Mouse (Mus musculus): ENCODE measurements around the gene Pcsk5.

Gene Pcsk5

DNA sequence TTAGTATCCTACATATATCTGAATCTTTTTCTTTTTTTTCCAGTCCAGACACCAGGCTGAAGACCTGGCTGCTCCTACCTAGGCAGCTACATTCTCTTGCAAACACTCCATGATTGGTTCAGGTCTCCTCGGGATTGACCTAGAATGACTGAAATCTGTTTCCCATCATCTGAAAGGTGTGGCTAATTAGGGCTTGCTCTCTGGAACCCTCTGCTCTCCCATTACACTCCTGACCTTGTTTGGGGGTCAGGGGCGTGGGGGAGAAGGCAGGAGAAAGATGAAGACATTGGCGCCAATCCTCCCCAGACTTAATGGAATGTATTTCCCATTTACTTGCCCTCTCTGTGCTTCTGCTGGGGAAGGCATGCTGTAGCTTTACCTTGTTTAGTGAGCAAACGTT is 366.2 kb downstream of the Pcsk5 start:
- no peak for DNase-seq

DNA sequence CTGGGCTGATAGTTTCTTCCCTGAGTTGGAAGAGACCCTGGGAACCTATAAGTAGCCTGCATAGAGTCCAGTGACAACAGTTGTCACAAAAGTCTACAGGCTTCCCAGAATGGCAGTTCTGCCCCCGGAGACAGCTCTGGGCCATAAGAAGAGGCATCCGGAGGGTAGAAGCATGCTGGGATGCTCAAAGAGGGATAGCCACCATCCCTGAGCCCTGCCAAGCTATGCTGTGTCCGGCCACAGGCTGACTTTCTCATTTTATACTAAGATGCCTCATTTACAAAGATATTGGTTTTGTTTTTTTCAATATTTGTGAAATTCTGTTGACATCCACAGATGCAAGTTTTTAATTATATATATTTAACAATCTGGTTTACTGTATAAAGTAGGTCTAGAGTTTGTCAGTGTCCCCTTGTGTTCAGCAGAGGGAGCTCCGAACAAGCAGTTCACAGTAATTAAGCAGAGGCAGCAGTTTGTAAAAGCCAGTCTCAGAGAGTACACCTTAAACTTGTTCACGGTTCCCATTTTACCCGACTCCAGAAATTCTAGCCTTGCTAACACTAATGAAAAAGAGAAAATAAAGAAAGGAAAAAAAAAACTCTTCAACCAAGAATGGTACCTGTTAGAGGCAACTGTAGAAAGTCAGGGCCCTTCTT is 369.7 kb downstream of the Pcsk5 start:
- peak; percentile 21 for DNase-seq

DNA sequence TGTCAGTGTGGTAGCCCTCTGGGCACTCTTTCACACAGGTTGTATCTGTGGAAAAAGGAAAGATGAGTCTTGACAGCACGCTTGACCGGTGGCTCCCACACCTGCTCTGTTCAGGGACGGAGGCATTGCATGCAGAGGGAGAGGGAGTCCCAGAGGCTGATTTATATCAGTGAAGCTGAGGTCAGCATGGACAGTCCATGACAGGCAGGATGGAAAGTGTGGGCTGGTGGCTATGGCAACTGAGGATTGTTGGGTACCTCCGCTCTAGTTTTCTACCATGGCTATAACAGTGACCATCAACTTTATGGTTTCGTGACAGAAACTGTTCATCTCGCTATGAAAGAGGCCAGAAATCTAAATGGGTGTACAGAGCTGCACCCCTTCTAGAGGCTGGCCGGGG is 385.4 kb downstream of the Pcsk5 start:
- DNase-seq = no peak

DNA sequence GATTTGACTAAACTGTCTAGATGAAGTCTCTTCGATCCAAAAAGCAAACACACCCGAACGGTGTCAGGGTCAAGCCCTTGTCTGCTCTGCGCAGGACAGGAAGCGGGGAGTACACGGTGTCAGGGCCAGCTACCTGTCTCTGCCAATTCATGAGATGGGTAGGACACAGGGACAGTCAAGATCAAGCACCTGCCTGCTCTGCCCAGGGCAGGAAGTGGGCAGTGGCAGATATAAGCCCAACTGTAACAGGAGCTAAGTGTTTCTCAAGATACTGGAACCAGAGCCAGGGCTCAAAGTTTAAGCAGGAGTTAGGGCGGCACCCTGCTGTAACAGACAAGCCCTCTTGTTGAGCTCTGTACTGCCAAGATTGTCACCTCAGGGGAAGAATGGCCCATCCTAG is 393.9 kb downstream of the Pcsk5 start:
- DNase-seq = no peak

DNA sequence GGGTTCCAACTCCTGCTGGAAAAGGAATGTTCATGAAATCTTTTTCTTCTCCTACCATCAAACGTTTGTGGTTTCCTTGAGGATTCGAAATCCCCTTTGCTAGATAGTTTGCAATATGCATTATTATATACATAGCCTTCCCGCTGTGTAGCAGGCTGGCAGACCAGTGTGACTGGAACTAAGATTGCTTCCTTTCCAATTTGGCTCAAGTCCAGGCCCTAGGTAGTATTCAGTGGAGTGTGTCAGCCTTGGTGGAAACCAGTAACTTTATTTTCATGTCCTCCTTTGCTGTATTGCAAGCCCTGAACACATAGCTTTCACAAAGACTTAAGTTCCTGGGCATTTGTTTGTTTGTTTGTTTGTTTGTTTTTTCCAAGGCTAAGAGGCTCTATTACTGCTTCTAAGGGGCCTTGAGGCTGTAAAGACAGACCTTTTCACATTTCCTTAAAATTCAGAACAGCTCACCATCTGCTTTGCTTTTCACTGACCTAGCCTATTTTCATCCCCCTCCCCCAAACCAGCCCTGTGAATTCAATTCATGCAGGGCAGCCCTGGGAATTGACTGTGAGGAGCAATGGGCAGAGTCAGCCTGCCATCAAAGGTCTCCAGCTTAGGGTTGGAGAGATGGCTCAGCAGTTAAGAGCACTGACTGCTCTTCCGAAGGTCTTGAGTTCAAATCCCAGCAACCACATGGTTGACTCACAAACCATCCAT is 397.8 kb downstream of the Pcsk5 start:
- no peak for DNase-seq

DNA sequence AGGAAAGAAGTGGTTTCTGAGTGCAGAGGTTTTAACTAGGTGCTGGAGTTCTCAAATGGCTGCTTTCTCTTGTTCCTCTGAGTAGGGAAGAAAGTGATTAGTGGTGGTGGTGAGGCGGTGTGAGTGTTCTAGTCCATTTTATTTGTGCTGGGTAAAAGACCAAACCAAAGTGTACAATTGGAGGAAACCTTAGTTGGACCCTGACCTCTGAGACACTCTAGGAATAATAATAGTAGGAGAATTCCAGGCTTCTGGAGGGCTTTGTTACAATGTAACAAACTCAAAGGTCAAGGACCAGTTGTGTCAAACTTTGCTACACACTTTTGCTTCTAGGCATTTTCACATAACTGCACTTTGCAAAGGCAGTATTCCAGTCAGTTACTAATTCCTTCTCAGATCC is 400.8 kb downstream of the Pcsk5 start:
- DNase-seq = no peak

DNA sequence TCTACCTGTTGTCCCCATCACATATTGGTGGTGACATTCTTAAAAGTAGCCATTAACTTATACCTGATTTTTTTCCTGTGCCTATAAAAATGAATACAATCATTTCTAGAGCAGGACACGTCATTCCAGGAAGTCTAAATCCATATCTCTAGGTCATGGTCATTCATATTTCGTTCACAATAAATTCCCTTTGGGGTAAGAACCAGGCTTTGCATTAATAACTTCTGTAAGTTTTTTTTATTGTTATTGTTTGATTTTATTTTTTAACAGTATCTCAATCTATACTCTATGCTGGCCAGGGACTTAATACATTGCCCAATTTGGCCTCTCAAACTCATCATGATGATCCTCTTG is 408.9 kb downstream of the Pcsk5 start:
- DNase-seq = no peak

DNA sequence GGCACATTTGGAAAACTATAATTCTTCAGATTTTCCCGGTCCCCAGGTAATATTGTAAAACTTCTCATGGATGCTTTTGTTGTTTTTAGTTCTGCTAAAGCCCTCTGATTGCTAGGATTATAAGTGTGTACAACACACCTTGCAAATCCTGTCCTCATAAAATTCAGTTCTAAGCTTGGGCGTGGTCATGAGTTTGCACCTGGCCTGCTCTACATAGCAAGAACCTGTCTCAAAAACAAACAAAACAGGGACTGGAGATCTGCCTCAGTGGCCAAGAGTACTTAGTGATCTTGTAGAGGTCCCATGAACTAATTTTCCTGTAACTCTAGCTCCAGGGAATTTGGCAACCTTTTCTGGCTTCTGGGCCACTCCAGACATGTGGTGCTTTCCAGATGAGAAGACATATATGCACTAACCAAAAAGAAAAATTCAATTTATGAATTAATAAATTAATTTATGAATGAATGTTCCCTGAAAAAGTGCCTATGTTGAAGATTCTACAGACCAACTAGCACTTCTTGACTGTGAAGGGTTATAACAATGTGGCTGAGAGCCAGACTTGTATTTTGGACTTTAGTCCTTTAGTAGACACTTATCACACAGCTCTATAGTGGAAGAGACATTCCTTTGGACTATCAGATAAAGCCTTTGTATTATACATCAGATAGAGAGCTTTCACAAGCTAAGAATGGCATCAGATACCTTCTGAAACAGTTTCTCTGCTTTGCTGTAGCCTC is 409.4 kb downstream of the Pcsk5 start:
- no peak for DNase-seq

DNA sequence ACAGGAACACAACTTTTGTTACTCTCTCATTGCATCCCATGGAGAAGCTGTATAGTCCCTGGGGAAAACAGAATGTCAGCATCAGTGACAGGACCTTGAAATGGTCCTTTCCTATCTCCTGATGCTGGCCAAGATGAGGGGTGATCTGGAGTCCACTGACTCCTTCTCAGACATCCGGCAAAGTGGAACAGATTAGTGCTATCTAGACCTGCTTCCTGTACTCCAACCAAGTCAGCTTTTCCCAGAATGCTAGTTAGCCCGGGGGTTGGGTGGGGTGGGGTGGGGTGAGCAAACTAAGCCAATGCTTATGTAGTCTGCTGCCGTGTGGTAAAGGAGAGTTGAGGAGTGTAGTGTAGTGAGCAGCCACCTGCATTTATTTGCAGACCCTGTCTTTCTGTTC is 414.1 kb downstream of the Pcsk5 start:
- no peak for DNase-seq

DNA sequence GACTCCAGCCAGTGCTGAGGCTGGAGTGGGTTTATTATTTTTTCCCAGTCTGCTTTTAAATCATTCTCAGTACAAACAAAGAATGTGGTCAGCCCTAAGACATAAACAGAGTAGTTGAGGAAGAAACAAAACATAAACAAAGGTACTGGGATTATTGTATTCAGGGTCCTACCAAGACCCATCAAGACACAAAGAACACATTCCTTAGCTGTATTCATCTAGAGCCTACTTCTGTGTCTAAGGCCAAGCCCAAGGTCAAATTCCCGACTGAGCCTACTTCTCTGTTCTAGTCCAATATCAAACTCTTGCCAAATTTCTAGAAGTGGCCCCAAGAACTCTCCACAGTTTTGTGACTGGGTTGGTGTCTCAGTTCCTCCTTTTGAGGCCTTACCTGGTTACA is 419.6 kb downstream of the Pcsk5 start:
- no peak for DNase-seq

DNA sequence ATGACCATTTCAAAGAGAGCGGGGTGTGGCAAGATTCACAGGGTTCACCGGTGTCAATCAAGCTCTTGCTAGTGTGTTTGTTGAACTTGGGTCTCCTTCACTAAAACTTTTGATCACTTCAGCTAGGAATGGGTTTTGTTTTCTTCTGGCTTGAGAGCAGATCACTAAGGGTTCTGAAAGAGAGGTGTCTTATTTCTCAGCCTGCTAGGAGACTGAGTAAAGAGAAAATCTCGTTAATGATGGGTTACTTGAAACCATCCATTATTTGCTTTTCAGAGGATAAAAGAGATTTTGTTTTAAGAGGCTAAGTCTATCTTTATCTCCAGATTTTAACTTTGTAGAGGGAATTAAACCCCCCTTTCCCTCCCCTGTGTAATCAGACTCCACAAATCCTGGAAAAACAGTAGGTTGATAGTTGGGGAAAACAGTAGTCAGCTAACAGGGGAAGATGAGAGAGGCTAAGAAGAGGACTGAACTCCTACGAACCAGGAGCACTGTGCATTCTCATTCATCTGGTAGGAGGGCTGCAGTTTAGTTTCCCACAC is 424.4 kb downstream of the Pcsk5 start:
- no peak for DNase-seq

DNA sequence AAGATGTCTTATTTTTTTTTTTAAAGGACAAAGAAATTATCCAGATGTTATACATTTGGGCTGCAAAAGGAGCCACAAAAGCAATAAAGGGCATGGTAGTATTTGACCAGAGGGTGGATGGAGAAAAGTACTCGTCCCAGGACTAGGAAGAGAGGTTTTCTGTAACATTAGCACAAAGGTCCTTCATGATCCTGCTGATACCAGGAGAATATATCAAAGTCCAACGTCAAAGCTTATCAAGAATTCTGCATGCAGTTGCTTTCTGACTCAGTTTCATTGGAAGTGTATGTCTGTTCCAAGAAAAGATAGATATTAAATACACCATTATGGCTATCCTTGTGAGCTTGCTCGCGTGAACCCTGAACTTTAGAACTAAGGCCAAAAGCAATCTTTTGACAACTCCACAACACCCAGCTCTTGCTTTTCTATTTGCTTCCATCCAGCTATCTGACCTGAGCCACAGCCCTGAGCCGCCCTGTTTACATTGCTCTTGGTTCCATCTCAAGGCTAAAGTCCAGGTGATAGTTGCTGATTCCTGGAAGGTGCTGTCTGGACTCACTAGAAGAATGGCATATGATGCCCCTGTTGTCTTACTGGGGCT is 426.9 kb downstream of the Pcsk5 start:
- no peak for DNase-seq

DNA sequence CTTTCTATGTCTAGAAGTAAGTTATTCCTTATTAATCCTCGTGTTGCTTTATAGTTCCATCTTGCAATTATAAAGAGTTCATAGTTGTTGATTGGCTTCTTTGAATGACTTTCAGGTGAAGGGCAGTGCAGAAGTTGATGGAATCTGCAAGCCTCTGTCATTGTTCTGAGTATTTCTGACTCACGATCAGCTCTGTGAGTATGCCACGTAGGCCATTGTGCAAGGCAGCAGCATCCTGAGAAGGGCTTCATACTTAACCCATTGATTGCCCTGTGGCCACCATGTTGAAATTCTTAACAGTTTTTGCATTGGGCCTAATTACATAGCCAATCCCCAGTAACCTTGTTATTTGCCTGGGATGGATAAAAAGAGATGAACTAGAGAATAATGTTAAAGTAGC is 428.1 kb downstream of the Pcsk5 start:
- DNase-seq = no peak

DNA sequence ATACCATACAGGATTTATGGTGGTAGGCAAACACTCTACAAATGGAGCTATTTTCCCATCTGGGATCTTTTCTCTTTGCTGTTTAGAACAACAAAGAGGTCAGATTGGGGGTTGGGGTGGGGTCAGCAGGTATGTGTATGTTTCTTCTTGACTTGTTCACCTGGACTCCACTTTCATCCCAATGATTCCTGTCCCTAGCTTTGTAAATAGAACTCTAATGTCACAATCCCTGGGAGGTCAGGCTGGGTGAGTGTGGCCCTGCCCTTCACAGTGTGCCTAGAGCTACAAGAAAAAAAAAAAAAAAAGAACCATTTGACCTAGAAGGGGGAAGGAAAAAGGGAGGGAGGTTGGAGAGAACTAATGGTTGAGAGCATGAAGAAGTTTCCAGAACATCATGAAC is 428.8 kb downstream of the Pcsk5 start:
- no peak for DNase-seq

DNA sequence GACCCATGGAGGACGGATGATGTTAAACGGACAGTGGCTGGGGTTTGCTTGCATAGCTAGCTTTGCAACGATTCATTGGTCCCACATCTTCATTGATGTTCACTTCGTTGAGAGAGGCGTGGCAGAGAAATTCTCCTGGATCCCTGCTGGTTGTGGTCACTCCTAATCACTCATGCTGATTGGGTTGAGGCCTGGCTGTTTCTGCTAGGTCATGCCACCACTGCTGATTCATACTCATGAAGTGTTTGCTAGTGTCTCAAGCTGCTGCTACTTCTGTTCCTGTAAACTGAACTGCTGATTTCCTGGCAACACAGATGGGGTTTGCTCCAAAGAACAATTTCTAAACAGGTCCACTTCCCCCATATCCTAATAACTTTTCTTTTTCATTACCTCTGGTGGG is 430.6 kb downstream of the Pcsk5 start:
- DNase-seq = no peak

DNA sequence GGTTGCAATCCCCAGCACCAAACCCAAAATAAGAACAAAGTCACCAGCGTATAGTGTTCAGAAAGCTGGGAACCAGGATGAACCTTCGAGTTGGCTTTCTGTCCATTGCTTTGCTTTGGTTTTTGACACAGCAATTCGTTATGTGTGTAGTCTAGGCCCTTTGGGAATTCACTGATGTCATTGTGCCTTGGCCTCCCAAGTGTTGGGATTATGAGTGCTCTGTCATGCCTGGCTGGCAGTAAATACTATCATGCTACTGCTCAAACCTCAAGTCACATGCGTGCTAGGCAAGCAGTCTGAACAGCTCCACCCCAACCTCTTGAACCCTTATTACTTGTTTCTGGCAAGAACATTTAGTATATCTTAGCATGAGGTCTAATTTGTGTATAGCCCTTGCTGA is 434.3 kb downstream of the Pcsk5 start:
- DNase-seq = no peak

DNA sequence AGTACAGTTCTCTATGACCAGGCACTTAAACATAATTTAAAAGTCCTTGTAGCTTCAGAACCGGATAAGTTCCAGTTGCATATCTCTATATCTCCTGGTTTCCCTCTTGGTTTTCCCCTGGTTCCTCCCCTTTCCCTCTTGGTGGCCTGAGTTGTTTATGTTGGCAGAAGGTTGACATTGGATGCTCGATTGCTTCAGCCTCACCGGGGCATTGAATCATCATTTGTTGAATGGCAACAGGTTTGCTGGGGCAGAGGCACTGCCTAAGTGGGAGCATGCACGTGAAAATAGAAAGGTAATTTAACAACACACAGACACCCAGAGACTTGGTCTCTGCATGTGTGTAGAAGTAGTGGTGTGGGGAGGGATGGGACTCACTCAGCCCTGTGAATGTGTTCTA is 436.9 kb downstream of the Pcsk5 start:
- no peak for DNase-seq

DNA sequence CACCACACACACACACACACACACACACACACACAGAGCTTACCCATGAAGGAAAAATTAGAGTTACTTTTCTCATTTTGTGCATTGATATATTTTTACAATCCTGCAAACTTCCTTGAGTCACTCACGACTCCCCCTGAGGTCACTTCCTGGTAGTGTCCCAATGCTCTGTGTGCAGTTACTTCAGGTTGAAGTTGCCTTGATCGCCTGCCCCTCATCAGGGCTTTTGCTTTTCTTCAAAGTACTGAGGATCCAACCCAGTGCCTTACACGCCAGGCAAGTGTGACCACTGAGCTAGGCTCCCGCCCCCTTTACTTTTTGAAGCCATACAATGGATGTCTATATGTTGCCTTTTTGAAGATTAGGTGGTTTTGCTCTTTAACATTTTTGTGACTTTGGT is 437.5 kb downstream of the Pcsk5 start:
- no peak for DNase-seq

DNA sequence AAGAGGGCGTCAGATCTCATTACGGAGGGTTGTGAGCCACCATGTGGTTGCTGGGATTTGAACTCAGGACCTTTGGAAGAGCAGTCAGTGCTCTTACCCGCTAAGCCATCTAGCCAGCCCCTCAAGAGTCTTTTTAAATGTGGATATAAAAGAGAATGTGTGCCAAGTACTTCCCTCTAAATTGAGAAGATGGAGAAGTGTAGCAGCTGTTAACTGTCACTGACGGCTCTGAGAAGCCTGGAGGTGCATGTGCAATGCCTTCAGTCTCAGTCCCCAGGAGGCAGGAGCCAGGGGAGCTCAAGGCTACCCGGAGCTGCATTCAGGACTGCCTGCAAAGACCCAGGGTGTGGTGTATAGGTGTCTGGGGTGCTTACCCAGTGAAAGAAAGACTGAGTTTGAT is 439.5 kb downstream of the Pcsk5 start:
- no peak for DNase-seq

DNA sequence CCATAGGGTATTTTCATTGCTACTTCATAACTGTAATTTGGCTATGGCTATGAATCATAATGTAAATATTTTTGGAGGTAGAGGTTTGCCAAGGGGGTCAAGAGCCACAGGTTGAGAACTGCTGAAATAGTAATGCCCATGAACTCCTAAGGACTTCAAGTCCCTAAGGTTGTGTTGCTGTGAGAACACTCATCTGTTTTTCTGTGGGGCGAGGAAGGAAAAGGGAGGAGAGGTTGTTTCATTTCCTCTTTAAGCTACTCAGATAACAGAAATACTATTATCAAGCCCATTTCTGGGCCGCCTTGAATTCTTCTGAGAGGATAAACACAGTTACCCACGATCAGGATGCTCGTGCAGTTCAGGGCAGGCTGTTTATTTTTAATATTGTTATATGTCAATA is 440.6 kb downstream of the Pcsk5 start:
- no peak for DNase-seq

DNA sequence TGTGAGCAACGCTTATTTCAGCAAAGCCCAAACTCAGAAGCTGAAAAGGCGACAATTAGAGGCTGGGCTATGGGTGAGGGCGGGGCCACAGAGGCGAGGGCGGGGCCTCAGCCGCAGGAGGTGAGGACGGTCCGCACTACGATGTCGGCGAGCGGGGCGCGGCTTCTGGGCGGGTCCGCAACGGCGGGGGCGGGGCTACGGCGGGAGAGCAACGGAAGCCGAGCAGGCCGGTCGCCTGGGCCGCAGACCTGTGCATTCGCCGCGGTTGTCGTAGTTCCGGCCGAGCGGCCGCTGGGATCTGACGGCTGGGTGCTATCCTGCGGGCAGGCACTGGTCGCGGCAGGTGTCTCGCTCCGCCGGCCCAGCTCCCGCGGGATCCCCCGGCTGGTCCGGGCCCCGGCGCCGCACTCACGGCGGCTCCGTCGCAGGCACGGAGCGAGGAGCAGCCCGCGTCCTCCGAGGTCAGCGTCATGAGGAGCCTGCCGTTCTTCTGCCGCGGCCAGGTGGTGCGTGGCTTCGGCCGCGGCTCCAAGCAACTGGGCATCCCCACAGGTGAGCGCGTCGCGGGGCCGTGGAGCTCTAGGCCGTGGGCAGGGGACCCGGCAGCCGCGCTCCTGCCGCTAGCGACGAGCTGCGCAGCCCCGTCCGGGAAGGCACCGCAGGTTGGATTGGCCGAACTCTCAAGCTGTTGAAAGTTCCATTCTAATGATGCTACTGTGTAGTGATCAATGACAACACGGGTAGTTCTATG is 443.4 kb downstream of the Pcsk5 start, which contains the start of gene Rfk:
Gene Rfk (plus strand): TSS at position 203 of the 751 bp plus-strand sequence.
- peak; percentile 91 for DNase-seq

DNA sequence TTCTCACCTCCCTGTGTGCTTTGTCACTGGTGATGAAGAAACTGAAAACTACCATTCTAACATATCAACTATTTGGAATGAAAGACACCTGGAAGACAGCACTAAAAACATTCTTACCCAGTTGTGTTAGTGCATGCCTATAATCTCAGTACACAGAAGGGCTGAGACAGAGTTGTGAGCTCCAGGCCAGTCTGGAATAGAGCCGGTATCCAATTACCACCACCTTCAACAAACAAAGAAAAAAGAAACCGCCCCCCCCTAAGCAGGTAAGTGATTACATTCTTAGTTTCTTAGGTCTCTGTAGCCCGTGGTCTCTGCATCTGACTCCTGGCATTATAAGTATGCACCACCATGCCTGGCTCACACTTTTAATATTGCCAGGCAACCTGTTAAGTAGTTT is 444.6 kb downstream of the Pcsk5 start:
- no peak for DNase-seq

DNA sequence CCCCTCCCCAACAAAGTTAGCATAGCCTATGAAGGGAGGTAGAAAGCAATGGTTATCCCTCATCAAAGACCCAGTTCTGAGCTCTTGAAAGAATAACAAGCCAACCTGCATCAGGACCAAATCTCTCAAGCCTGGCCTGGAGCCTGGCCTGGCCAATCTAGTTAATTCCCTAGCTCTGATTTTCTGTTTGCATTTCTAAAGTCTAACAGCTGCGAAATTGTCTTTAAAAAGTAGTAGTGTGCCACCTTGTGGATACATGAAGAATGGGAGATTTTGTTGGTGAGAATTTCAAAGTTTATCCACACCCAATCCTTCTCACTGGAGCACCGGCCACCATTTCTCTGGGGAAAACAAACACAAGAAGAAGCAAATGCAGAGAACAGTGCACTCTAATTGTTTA is 449.0 kb downstream of the Pcsk5 start:
- no peak for DNase-seq

Measured in right cerebral cortex, postnatal 4 days (tissue).